Mouse (Mus musculus) midbrain, embryonic 16.5 days (tissue): ENCODE data around the gene Eml6. TPM values are rescaled to one million over a fixed set of nuclear protein-coding genes. Genes with fewer than 3 reads are reported as not detected.

ENCODE experiments used
- ATAC-seq: fragments of 200-750 bp; cut with Nextera tagmentation; 2 replicates; pipeline ENCODE4 v1.8.0; 2017; ENCODE audit warnings: moderate TSS enrichment
- H3K27ac ChIP-seq: fragments of 300-500 bp; sonication (generic); 2 replicates; pipeline ENCODE4 v1.5.1; 2014; ENCODE audit warnings: mild to moderate bottlenecking, low read length, mixed read lengths
- H3K27me3 ChIP-seq: fragments of 300-500 bp; sonication (generic); 2 replicates; pipeline ENCODE4 v1.6.1; 2014; ENCODE audit warnings: low read depth, low read length, mixed read lengths; ENCODE audit not compliant: control insufficient read depth, insufficient read depth
- H3K36me3 ChIP-seq: fragments of 300-500 bp; sonication (generic); 2 replicates; pipeline ENCODE4 v1.6.1; 2014; ENCODE audit warnings: mild to moderate bottlenecking, low read length, moderate library complexity, mixed read lengths; ENCODE audit not compliant: control insufficient read depth, insufficient read depth
- H3K4me1 ChIP-seq: fragments of 300-500 bp; sonication (generic); 2 replicates; pipeline ENCODE4 v1.6.1; 2014; ENCODE audit warnings: mild to moderate bottlenecking, low read length, mixed read lengths; ENCODE audit not compliant: control insufficient read depth, insufficient read depth
- H3K4me2 ChIP-seq: fragments of 300-500 bp; sonication (generic); 2 replicates; pipeline ENCODE4 v1.6.1; 2014; ENCODE audit warnings: mild to moderate bottlenecking, low read length, mixed read lengths
- H3K4me3 ChIP-seq: fragments of 300-500 bp; sonication (generic); 2 replicates; pipeline ENCODE4 v1.5.1; 2014; ENCODE audit warnings: low read depth, mild to moderate bottlenecking, low read length, moderate library complexity, mixed read lengths
- H3K9ac ChIP-seq: fragments of 300-500 bp; sonication (generic); 2 replicates; pipeline ENCODE4 v1.6.1; 2014; ENCODE audit warnings: low read depth, low read length, mixed read lengths
- H3K9me3 ChIP-seq: fragments of 300-500 bp; sonication (generic); replicated peaks from 2 replicates; pipeline ENCODE4 v1.6.1; 2014; ENCODE audit warnings: mild to moderate bottlenecking, low read length, mixed read lengths; ENCODE audit not compliant: control insufficient read depth, poor library complexity, severe bottlenecking
- WGBS: fragments of 180-500 bp; shearing (Covaris S2); extraction: QIAGEN DNeasy Blood & Tissue Kit; methylation state at CpG from one replicate; pipeline ENCODE4 v1.1.7; 2014; 5-methylcytosine and 5-hydroxymethylcytosine counted together
- polyA plus RNA-seq: library from polyadenylated mRNA; unstranded; fragments of >200 nt; fragmentation: Nextera tagmentation; extraction: Ambion mirVana; gene quantifications from 2 replicates; pipeline ENCODE4 v1.2.1, GENCODE M21; 2015

The Eml6 gene
- polyA plus RNA-seq, 1 experiment from 2014 or later, result 7.8 TPM

GRCm38 (mm10) chr11:29870174-29870573 is 155.7 kb downstream of the Eml6 start:
- WGBS, result 88% methylated on average over 2 of the region's 2 CpGs
- Histone ChIP-seq H3K4me3 (no peak overlapping the region), H3K27me3 (no peaks in the 10 kb centered on the region), H3K9ac (no peak overlapping the region), H3K9me3 (no peaks in the 10 kb centered on the region), H3K4me1 (no peaks in the 10 kb centered on the region), H3K4me2 (no peak overlapping the region), H3K36me3 (no peaks in the 10 kb centered on the region), H3K27ac (no peak overlapping the region)
- ATAC-seq, result no peak

- ATAC-seq, result no peak
Observed at GRCm38 (mm10) chr11:29864269-29864668, 161.6 kb downstream of the Eml6 start.

GRCm38 (mm10) chr11:29861750-29862397 is 164.0 kb downstream of the Eml6 start:
- peak; percentile 64 for ATAC-seq
- Histone ChIP-seq H3K9me3 (no peaks in the 10 kb centered on the region), H3K36me3 (no peaks in the 10 kb centered on the region), H3K4me3 (no peak overlapping the region), H3K4me2 (no peak overlapping the region), H3K9ac (no peak overlapping the region), H3K4me1 (no peaks in the 10 kb centered on the region), H3K27ac (no peak overlapping the region), H3K27me3 (no peaks in the 10 kb centered on the region)
- 34% methylated on average over 2 of the region's 2 CpGs for WGBS

More at GRCm38 (mm10) chr11:29864269-29864668, 161.6 kb downstream of the Eml6 start:
- no peak overlapping the region for H3K27ac ChIP-seq
- H3K9me3 ChIP-seq, result no peaks in the 10 kb centered on the region
- H3K4me1 ChIP-seq, result no peaks in the 10 kb centered on the region
- no peak overlapping the region for H3K4me3 ChIP-seq
- no peak overlapping the region for H3K4me2 ChIP-seq
- H3K36me3 ChIP-seq, result no peaks in the 10 kb centered on the region
- no peak overlapping the region for H3K9ac ChIP-seq
- H3K27me3 ChIP-seq, result no peaks in the 10 kb centered on the region

- no peaks in the 10 kb centered on the region for H3K27me3 ChIP-seq
- WGBS, result 81% methylated on average over 2 of the region's 2 CpGs
- ATAC-seq, result no peak
- no peaks in the 10 kb centered on the region for H3K4me1 ChIP-seq
- no peak overlapping the region for H3K27ac ChIP-seq
- no peak overlapping the region for H3K9ac ChIP-seq
- no peaks in the 10 kb centered on the region for H3K9me3 ChIP-seq
- H3K4me3 ChIP-seq, result no peak overlapping the region
- no peak overlapping the region for H3K4me2 ChIP-seq
- no peaks in the 10 kb centered on the region for H3K36me3 ChIP-seq
Observed at GRCm38 (mm10) chr11:29861040-29861439, 164.8 kb downstream of the Eml6 start.

GRCm38 (mm10) chr11:29840606-29841227 is 185.1 kb downstream of the Eml6 start:
- H3K36me3 ChIP-seq, result no peaks in the 10 kb centered on the region
- no peak overlapping the region for H3K4me3 ChIP-seq
- H3K9ac ChIP-seq, result no peak overlapping the region
- no peaks in the 10 kb centered on the region for H3K9me3 ChIP-seq
- H3K4me2 ChIP-seq, result no peak overlapping the region
- 89% methylated on average over 3 of the region's 3 CpGs for WGBS
- no peaks in the 10 kb centered on the region for H3K27me3 ChIP-seq
- no peaks in the 10 kb centered on the region for H3K4me1 ChIP-seq
- no peak overlapping the region for H3K27ac ChIP-seq
- no peak for ATAC-seq

GRCm38 (mm10) chr11:29839781-29840180 is 186.1 kb downstream of the Eml6 start:
- no peak overlapping the region for H3K4me2 ChIP-seq
- WGBS, result 84% methylated on average over 3 of the region's 3 CpGs
- ATAC-seq, result no peak

GRCm38 (mm10) chr11:29837066-29837465 is 188.8 kb downstream of the Eml6 start:
- no peak overlapping the region for H3K9ac ChIP-seq
- H3K36me3 ChIP-seq, result no peaks in the 10 kb centered on the region
- no peak overlapping the region for H3K4me3 ChIP-seq
- H3K9me3 ChIP-seq, result no peaks in the 10 kb centered on the region
- no peak overlapping the region for H3K27ac ChIP-seq
- no peak for ATAC-seq
- no peak overlapping the region for H3K4me2 ChIP-seq
- no peaks in the 10 kb centered on the region for H3K27me3 ChIP-seq
- H3K4me1 ChIP-seq, result no peaks in the 10 kb centered on the region

More at GRCm38 (mm10) chr11:29839781-29840180, 186.1 kb downstream of the Eml6 start:
- Histone ChIP-seq H3K4me1 (no peaks in the 10 kb centered on the region), H3K27ac (no peak overlapping the region), H3K27me3 (no peaks in the 10 kb centered on the region), H3K36me3 (no peaks in the 10 kb centered on the region), H3K4me3 (no peak overlapping the region), H3K9me3 (no peaks in the 10 kb centered on the region), H3K9ac (no peak overlapping the region)

GRCm38 (mm10) chr11:29827729-29828128 is 198.1 kb downstream of the Eml6 start:
- Histone ChIP-seq H3K9me3 (no peaks in the 10 kb centered on the region), H3K36me3 (no peaks in the 10 kb centered on the region), H3K4me1 (no peaks in the 10 kb centered on the region), H3K27me3 (peaks cover 7% of the 10 kb centered on the region; the same call in 1 of the 2 replicates), H3K27ac (no peak overlapping the region), H3K4me2 (no peak overlapping the region), H3K4me3 (no peak overlapping the region), H3K9ac (no peak overlapping the region)
- WGBS, result 83% methylated on average over 2 of the region's 2 CpGs
- peak; percentile 66; the same call in 1 of the 2 replicates for ATAC-seq

- H3K27me3 ChIP-seq, result peaks cover 7% of the 10 kb centered on the region; the same call in 1 of the 2 replicates
- no peak overlapping the region for H3K4me3 ChIP-seq
- H3K4me1 ChIP-seq, result no peaks in the 10 kb centered on the region
- no peak overlapping the region for H3K4me2 ChIP-seq
- ATAC-seq, result no peak
- H3K9ac ChIP-seq, result no peak overlapping the region
- WGBS, result 81% methylated on average over 1 of the region's 1 CpGs
- no peaks in the 10 kb centered on the region for H3K9me3 ChIP-seq
- no peak overlapping the region for H3K27ac ChIP-seq
- H3K36me3 ChIP-seq, result no peaks in the 10 kb centered on the region
Observed at GRCm38 (mm10) chr11:29826001-29826400, 199.8 kb downstream of the Eml6 start.
